Mouse (Mus musculus): ENCODE results near the gene Hdgf. TPM values are rescaled to one million over a fixed set of nuclear protein-coding genes. Genes with fewer than 3 reads are reported as not detected.

Hdgf gene
- polyA plus RNA-seq, 1 experiment from 2014 or later = 137 TPM

GRCm38 (mm10) chr3:87947056-87947810 is 41.1 kb downstream of the Hdgf start:
- ATAC-seq (ENCODE audit: low FRiP score) = 0 out of 2 replicates have a peak, but pooled peaks have one; percentile 31
- Histone ChIP-seq H3K36me3 (peaks cover 6% of the 10 kb centered on the region), H3K27ac (replicated peaks) (no peak overlapping the region; the same call in 1 of the 2 replicates), H3K9me3 (replicated peaks) (no peaks in the 10 kb centered on the region), H3K4me1 (peaks cover 68% of the 10 kb centered on the region), H3K4me2 (peak overlapping the region; percentile 82), H3K9ac (replicated peaks) (peak overlapping the region; percentile 36), H3K27me3 (replicated peaks) (no peaks in the 10 kb centered on the region), H3K4me3 (replicated peaks) (peak overlapping the region; percentile 35)
- WGBS = 6% methylated on average over 26 of the region's 26 CpGs

GRCm38 (mm10) chr3:87947811-87948199 is 41.7 kb downstream of the Hdgf start:
- 0% methylated on average over 17 of the region's 17 CpGs for WGBS
- H3K27ac ChIP-seq (replicated peaks) = no peak overlapping the region
- no peak; the same call in 1 of the 2 replicates for ATAC-seq (ENCODE audit: low FRiP score)

GRCm38 (mm10) chr3:87948378-87949265 is 42.5 kb downstream of the Hdgf start, which contains the start of gene Crabp2:
Gene Crabp2, plus strand, starts transcription at chr3:87948666.
- Histone ChIP-seq H3K27ac (replicated peaks) (no peak within 1 kb of the TSS), H3K9me3 (replicated peaks) (no peaks in the 10 kb centered on the region), H3K9ac (replicated peaks) (peak within 1 kb of the TSS; percentile 42; the same call in 1 of the 2 replicates), H3K4me2 (peak within 1 kb of the TSS; percentile 82), H3K4me3 (replicated peaks) (peak within 1 kb of the TSS; percentile 35), H3K27me3 (replicated peaks) (no peaks in the 10 kb centered on the region), H3K36me3 (no peaks in the 10 kb centered on the region), H3K4me1 (peaks cover 79% of the 10 kb centered on the region)
- WGBS = 2% methylated on average over 35 of the region's 35 CpGs
- ATAC-seq (ENCODE audit: low FRiP score) = no peak

More at GRCm38 (mm10) chr3:87947811-87948199, 41.7 kb downstream of the Hdgf start:
- Histone ChIP-seq H3K4me1 (peaks cover 74% of the 10 kb centered on the region), H3K27me3 (replicated peaks) (no peaks in the 10 kb centered on the region), H3K36me3 (0 out of 2 replicates have a peak, but pooled peaks cover 2% of the 10 kb centered on the region), H3K4me3 (replicated peaks) (peak overlapping the region; percentile 35), H3K9ac (replicated peaks) (peak overlapping the region; percentile 36; the same call in 1 of the 2 replicates), H3K9me3 (replicated peaks) (no peaks in the 10 kb centered on the region), H3K4me2 (peak overlapping the region; percentile 82)

GRCm38 (mm10) chr3:87949266-87949954 is 43.3 kb downstream of the Hdgf start:
- no peak overlapping the region for H3K9ac ChIP-seq (replicated peaks)
- no peaks in the 10 kb centered on the region for H3K36me3 ChIP-seq
- peak overlapping the region; percentile 35; the same call in 1 of the 2 replicates for H3K4me3 ChIP-seq (replicated peaks)
- H3K4me2 ChIP-seq = peak overlapping the region; percentile 82
- H3K27ac ChIP-seq (replicated peaks) = no peak overlapping the region
- ATAC-seq (ENCODE audit: low FRiP score) = no peak
- H3K27me3 ChIP-seq (replicated peaks) = no peaks in the 10 kb centered on the region
- WGBS = 13% methylated on average over 16 of the region's 16 CpGs
- H3K9me3 ChIP-seq (replicated peaks) = no peaks in the 10 kb centered on the region
- H3K4me1 ChIP-seq = peaks cover 79% of the 10 kb centered on the region

- peaks cover 73% of the 10 kb centered on the region for H3K4me1 ChIP-seq
- no peaks in the 10 kb centered on the region for H3K27me3 ChIP-seq (replicated peaks)
- no peaks in the 10 kb centered on the region for H3K9me3 ChIP-seq (replicated peaks)
- H3K36me3 ChIP-seq = no peaks in the 10 kb centered on the region
- peak overlapping the region; percentile 10; the same call in 1 of the 2 replicates for H3K4me3 ChIP-seq (replicated peaks)
- 13% methylated on average over 13 of the region's 13 CpGs for WGBS
- no peak overlapping the region for H3K27ac ChIP-seq (replicated peaks)
- H3K4me2 ChIP-seq = peak overlapping the region; percentile 82
- ATAC-seq (ENCODE audit: low FRiP score) = no peak
- H3K9ac ChIP-seq (replicated peaks) = no peak overlapping the region
Observed at GRCm38 (mm10) chr3:87949955-87950515, 43.9 kb downstream of the Hdgf start.

- H3K4me3 ChIP-seq (replicated peaks) = peak overlapping the region; percentile 10; the same call in 1 of the 2 replicates
Observed at GRCm38 (mm10) chr3:87951946-87952345, 45.8 kb downstream of the Hdgf start.

GRCm38 (mm10) chr3:87952440-87952839 is 46.3 kb downstream of the Hdgf start:
- H3K9ac ChIP-seq (replicated peaks) = no peak overlapping the region; the same call in 1 of the 2 replicates
- peak; percentile 51; the same call in 1 of the 2 replicates for ATAC-seq (ENCODE audit: low FRiP score)
- H3K36me3 ChIP-seq = no peaks in the 10 kb centered on the region
- H3K27ac ChIP-seq (replicated peaks) = no peak overlapping the region
- WGBS = 5% methylated on average over 5 of the region's 5 CpGs
- H3K9me3 ChIP-seq (replicated peaks) = no peaks in the 10 kb centered on the region
- H3K4me2 ChIP-seq = peak overlapping the region; percentile 45
- H3K4me3 ChIP-seq (replicated peaks) = peak overlapping the region; percentile 10; the same call in 1 of the 2 replicates
- no peaks in the 10 kb centered on the region for H3K27me3 ChIP-seq (replicated peaks)
- H3K4me1 ChIP-seq = peaks cover 49% of the 10 kb centered on the region

More at GRCm38 (mm10) chr3:87951946-87952345, 45.8 kb downstream of the Hdgf start:
- H3K9me3 ChIP-seq (replicated peaks) = no peaks in the 10 kb centered on the region
- H3K4me1 ChIP-seq = peaks cover 54% of the 10 kb centered on the region
- WGBS = 18% methylated on average over 12 of the region's 12 CpGs
- no peak overlapping the region; the same call in 1 of the 2 replicates for H3K9ac ChIP-seq (replicated peaks)
- H3K4me2 ChIP-seq = peak overlapping the region; percentile 45
- H3K27ac ChIP-seq (replicated peaks) = no peak overlapping the region
- no peaks in the 10 kb centered on the region for H3K27me3 ChIP-seq (replicated peaks)
- no peak for ATAC-seq (ENCODE audit: low FRiP score)
- H3K36me3 ChIP-seq = no peaks in the 10 kb centered on the region

- H3K9ac ChIP-seq (replicated peaks) = no peak overlapping the region
- WGBS = 0% methylated on average over 1 of the region's 1 CpGs
- no peaks in the 10 kb centered on the region for H3K27me3 ChIP-seq (replicated peaks)
- no peak overlapping the region for H3K4me3 ChIP-seq (replicated peaks)
- H3K4me1 ChIP-seq = peaks cover 16% of the 10 kb centered on the region
- H3K4me2 ChIP-seq = no peak overlapping the region
- no peaks in the 10 kb centered on the region for H3K9me3 ChIP-seq (replicated peaks)
- ATAC-seq (ENCODE audit: low FRiP score) = no peak
- no peak overlapping the region for H3K27ac ChIP-seq (replicated peaks)
- H3K36me3 ChIP-seq = no peaks in the 10 kb centered on the region
Observed at GRCm38 (mm10) chr3:87958056-87958455, 51.9 kb downstream of the Hdgf start.

- WGBS = 13% methylated on average over 4 of the region's 4 CpGs
- no peak overlapping the region for H3K4me3 ChIP-seq (replicated peaks)
- H3K9ac ChIP-seq (replicated peaks) = no peak overlapping the region
- no peak for ATAC-seq (ENCODE audit: low FRiP score)
- H3K27me3 ChIP-seq (replicated peaks) = no peaks in the 10 kb centered on the region
- no peak overlapping the region for H3K27ac ChIP-seq (replicated peaks)
- no peak overlapping the region for H3K4me2 ChIP-seq
- H3K4me1 ChIP-seq = peaks cover 13% of the 10 kb centered on the region
- H3K36me3 ChIP-seq = no peaks in the 10 kb centered on the region
- no peaks in the 10 kb centered on the region for H3K9me3 ChIP-seq (replicated peaks)
Observed at GRCm38 (mm10) chr3:87958476-87958875, 52.4 kb downstream of the Hdgf start.

GRCm38 (mm10) chr3:87958967-87959366 is 52.8 kb downstream of the Hdgf start:
- no peak for ATAC-seq (ENCODE audit: low FRiP score)
- Histone ChIP-seq H3K36me3 (no peaks in the 10 kb centered on the region), H3K4me2 (no peak overlapping the region), H3K9me3 (replicated peaks) (no peaks in the 10 kb centered on the region), H3K27me3 (replicated peaks) (no peaks in the 10 kb centered on the region), H3K4me3 (replicated peaks) (no peak overlapping the region), H3K4me1 (peaks cover 13% of the 10 kb centered on the region), H3K9ac (replicated peaks) (no peak overlapping the region), H3K27ac (replicated peaks) (no peak overlapping the region)
- 20% methylated on average over 1 of the region's 1 CpGs for WGBS

GRCm38 (mm10) chr3:87959371-87959770 is 53.2 kb downstream of the Hdgf start:
- no peak overlapping the region for H3K4me2 ChIP-seq
- ATAC-seq (ENCODE audit: low FRiP score) = no peak
- no peaks in the 10 kb centered on the region for H3K9me3 ChIP-seq (replicated peaks)
- H3K27ac ChIP-seq (replicated peaks) = no peak overlapping the region
- WGBS = 44% methylated on average over 7 of the region's 7 CpGs
- peaks cover 13% of the 10 kb centered on the region for H3K4me1 ChIP-seq
- H3K9ac ChIP-seq (replicated peaks) = no peak overlapping the region
- no peaks in the 10 kb centered on the region for H3K36me3 ChIP-seq
- H3K4me3 ChIP-seq (replicated peaks) = no peak overlapping the region
- no peaks in the 10 kb centered on the region for H3K27me3 ChIP-seq (replicated peaks)
